Mouse (Mus musculus) cortical plate, adult 2 months (tissue): ENCODE data around the gene Kansl1l.

Experiments used
- CTCF ChIP-seq: fragments of 200-500 bp; IDR thresholded peaks from 2 replicates; pipeline ENCODE4 v1.5.1; 2011; ENCODE audit warnings: mild to moderate bottlenecking, control low read depth, low read length; ENCODE audit not compliant: insufficient read depth; ENCODE audit errors: extremely low read depth
- POLR2A ChIP-seq: fragments of 200-500 bp; IDR thresholded peaks from 2 replicates; pipeline ENCODE4 v1.6.1; 2011; ENCODE audit warnings: mild to moderate bottlenecking, low read length, control low read depth; ENCODE audit not compliant: insufficient read depth; ENCODE audit errors: extremely low read depth

GRCm38 (mm10) chr1:66865633-66866032, 48.3 kb upstream of the Kansl1l start:
- TF ChIP-seq POLR2A, result no peak
- TF ChIP-seq CTCF, result no peak
